Mouse (Mus musculus) limb, embryonic 10.5 days (tissue): ENCODE measurements around the gene Slc35e4. TPM values are rescaled to one million over a fixed set of nuclear protein-coding genes. Genes with fewer than 3 reads are reported as not detected.

Experiments
- polyA plus RNA-seq: library from polyadenylated mRNA; unstranded; fragments of >200 nt; fragmentation: Nextera tagmentation; extraction: Ambion mirVana; gene quantifications from 2 replicates; pipeline ENCODE4 v1.2.1, GENCODE M21; 2016

Gene Slc35e4
- polyA plus RNA-seq, 1 experiment from 2014 or later: 2.6 TPM

Other genes with a start within 250 kb of the Slc35e4 start
- 0.23 and 0.34 TPM in 2 replicates for gene Osbp2, start 50.8 kb downstream of the Slc35e4 start, polyA plus RNA-seq
- 0.67 and 0.70 TPM in 2 replicates for gene 4921536K21Rik, start 19.6 kb downstream of the Slc35e4 start, polyA plus RNA-seq
- 12.9 and 17.0 TPM in 2 replicates for gene Dusp18, start 19.4 kb downstream of the Slc35e4 start, polyA plus RNA-seq
- 19.5 and 23.9 TPM in 2 replicates for gene Tcn2, start 17.5 kb upstream of the Slc35e4 start, polyA plus RNA-seq
- 106 and 115 TPM in 2 replicates for gene Pes1, start 49.3 kb upstream of the Slc35e4 start, polyA plus RNA-seq
- gene 4930556J24Rik, start 62.1 kb upstream of the Slc35e4 start, polyA plus RNA-seq: 0.13 and 0.25 TPM in 2 replicates
- gene Gal3st1, start 69.0 kb upstream of the Slc35e4 start, polyA plus RNA-seq: 0.55 and 1.8 TPM in 2 replicates
- 0.06 TPM in 1 of 2 replicates, not detected in the other for gene Sec14l4, start 116.8 kb upstream of the Slc35e4 start, polyA plus RNA-seq
- not detected in 2 replicates for gene Sec14l3, start 150.2 kb upstream of the Slc35e4 start, polyA plus RNA-seq
- gene Mtfp1, start 180.8 kb upstream of the Slc35e4 start, polyA plus RNA-seq: 12.5 and 16.2 TPM in 2 replicates
- 1.5 and 2.7 TPM in 2 replicates for gene Sec14l2, start 208.8 kb upstream of the Slc35e4 start, polyA plus RNA-seq
- 16.3 and 23.3 TPM in 2 replicates for gene Rnf215, start 220.5 kb upstream of the Slc35e4 start, polyA plus RNA-seq
- gene Ccdc157, start 245.6 kb upstream of the Slc35e4 start, polyA plus RNA-seq: 7.9 and 9.4 TPM in 2 replicates
- gene Sf3a1, start 245.7 kb upstream of the Slc35e4 start, polyA plus RNA-seq: 101 and 105 TPM in 2 replicates